Mouse (Mus musculus): Measurements from ENCODE around the gene Lrrc74b. TPM values are rescaled to one million over a fixed set of nuclear protein-coding genes. Genes with fewer than 3 reads are reported as not detected.
A peak's percentile ranks its signal among the peaks of the same experiment; 100 is the strongest.

Lrrc74b gene
- not detected in 2 replicates for polyA plus RNA-seq (2011; ENCODE audit: insufficient read depth, insufficient read length, low replicate concordance, missing spikeins)

- no peaks in the 10 kb centered on the region; the same call in 1 of the 2 replicates for H3K4me1 ChIP-seq (ENCODE audit: control insufficient read depth, insufficient read depth, low read length)
- 8% methylated on average over 22 of the region's 22 CpGs for WGBS
- TF ChIP-seq POLR2A (IDR thresholded peaks at IDR 0.05; ENCODE audit: borderline replicate concordance, control insufficient read depth, low read depth, low read length) (no peak), CTCF (IDR thresholded peaks at IDR 0.05; ENCODE audit: control insufficient read depth, insufficient read depth, low read length) (no peak)
- H3K4me3 ChIP-seq (replicated peaks; ENCODE audit: control insufficient read depth, low read depth, low read length) = no peak within 1 kb of the TSS
- no peak within 1 kb of the TSS for H3K27ac ChIP-seq (ENCODE audit: control insufficient read depth, insufficient read depth, low read depth, low read length, poor library complexity)
Measured at GRCm38 (mm10) chr16:17561128-17561750, at the start of gene Lrrc74b. Gene Lrrc74b, minus strand, starts transcription at chr16:17561247.

GRCm38 (mm10) chr16:17605684-17606083 is 44.6 kb upstream of the Lrrc74b start:
- H3K4me3 ChIP-seq (replicated peaks; ENCODE audit: control insufficient read depth, low read depth, low read length) = no peak overlapping the region
- no peak for TF ChIP-seq POLR2A (IDR thresholded peaks at IDR 0.05; ENCODE audit: borderline replicate concordance, control insufficient read depth, low read depth, low read length)
- no peak for TF ChIP-seq CTCF (IDR thresholded peaks at IDR 0.05; ENCODE audit: control insufficient read depth, insufficient read depth, low read length)
- no peaks in the 10 kb centered on the region for H3K4me1 ChIP-seq (ENCODE audit: control insufficient read depth, insufficient read depth, low read length)
- H3K27ac ChIP-seq (ENCODE audit: control insufficient read depth, insufficient read depth, low read depth, low read length, poor library complexity) = no peak overlapping the region
- WGBS = 76% methylated on average over 5 of the region's 5 CpGs

GRCm38 (mm10) chr16:17604941-17605340 is 43.9 kb upstream of the Lrrc74b start:
- no peak overlapping the region for H3K27ac ChIP-seq (ENCODE audit: control insufficient read depth, insufficient read depth, low read depth, low read length, poor library complexity)
- H3K4me3 ChIP-seq (replicated peaks; ENCODE audit: control insufficient read depth, low read depth, low read length) = no peak overlapping the region
- H3K4me1 ChIP-seq (ENCODE audit: control insufficient read depth, insufficient read depth, low read length) = no peaks in the 10 kb centered on the region
- TF ChIP-seq POLR2A (IDR thresholded peaks at IDR 0.05; ENCODE audit: borderline replicate concordance, control insufficient read depth, low read depth, low read length) = no peak
- TF ChIP-seq CTCF (IDR thresholded peaks at IDR 0.05; ENCODE audit: control insufficient read depth, insufficient read depth, low read length) = no peak
- 67% methylated on average over 4 of the region's 4 CpGs for WGBS

- no peak overlapping the region for H3K27ac ChIP-seq (ENCODE audit: control insufficient read depth, insufficient read depth, low read depth, low read length, poor library complexity)
- TF ChIP-seq POLR2A (IDR thresholded peaks at IDR 0.05; ENCODE audit: borderline replicate concordance, control insufficient read depth, low read depth, low read length) (no peak), CTCF (IDR thresholded peaks at IDR 0.05; ENCODE audit: control insufficient read depth, insufficient read depth, low read length) (no peak)
- no peaks in the 10 kb centered on the region for H3K4me1 ChIP-seq (ENCODE audit: control insufficient read depth, insufficient read depth, low read length)
- no peak overlapping the region for H3K4me3 ChIP-seq (replicated peaks; ENCODE audit: control insufficient read depth, low read depth, low read length)
- WGBS = 49% methylated on average over 3 of the region's 3 CpGs
Measured at GRCm38 (mm10) chr16:17600944-17601562, 40.0 kb upstream of the Lrrc74b start.

- WGBS = 60% methylated on average over 2 of the region's 2 CpGs
- H3K27ac ChIP-seq (ENCODE audit: control insufficient read depth, insufficient read depth, low read depth, low read length, poor library complexity) = no peak overlapping the region
- H3K4me3 ChIP-seq (replicated peaks; ENCODE audit: control insufficient read depth, low read depth, low read length) = no peak overlapping the region
Measured at GRCm38 (mm10) chr16:17590731-17591130, 29.7 kb upstream of the Lrrc74b start.

GRCm38 (mm10) chr16:17584555-17584954 is 23.5 kb upstream of the Lrrc74b start:
- TF ChIP-seq CTCF (IDR thresholded peaks at IDR 0.05; ENCODE audit: control insufficient read depth, insufficient read depth, low read length) = no peak
- no peak for TF ChIP-seq POLR2A (IDR thresholded peaks at IDR 0.05; ENCODE audit: borderline replicate concordance, control insufficient read depth, low read depth, low read length)

More at GRCm38 (mm10) chr16:17590731-17591130, 29.7 kb upstream of the Lrrc74b start:
- TF ChIP-seq POLR2A (IDR thresholded peaks at IDR 0.05; ENCODE audit: borderline replicate concordance, control insufficient read depth, low read depth, low read length) (no peak), CTCF (IDR thresholded peaks at IDR 0.05; ENCODE audit: control insufficient read depth, insufficient read depth, low read length) (no peak)
- no peaks in the 10 kb centered on the region for H3K4me1 ChIP-seq (ENCODE audit: control insufficient read depth, insufficient read depth, low read length)

GRCm38 (mm10) chr16:17583064-17583463 is 22.0 kb upstream of the Lrrc74b start, which contains the start of gene Slc7a4:
Gene Slc7a4, minus strand, starts transcription at chr16:17583214.
- H3K4me3 ChIP-seq (replicated peaks; ENCODE audit: control insufficient read depth, low read depth, low read length) = no peak within 1 kb of the TSS
- TF ChIP-seq CTCF (IDR thresholded peaks at IDR 0.05; ENCODE audit: control insufficient read depth, insufficient read depth, low read length) (peak; percentile 65), POLR2A (IDR thresholded peaks at IDR 0.05; ENCODE audit: borderline replicate concordance, control insufficient read depth, low read depth, low read length) (no peak)
- H3K4me1 ChIP-seq (ENCODE audit: control insufficient read depth, insufficient read depth, low read length) = no peaks in the 10 kb centered on the region
- H3K27ac ChIP-seq (ENCODE audit: control insufficient read depth, insufficient read depth, low read depth, low read length, poor library complexity) = no peak within 1 kb of the TSS
- 50% methylated on average over 8 of the region's 8 CpGs for WGBS

More at GRCm38 (mm10) chr16:17584555-17584954, 23.5 kb upstream of the Lrrc74b start:
- no peak overlapping the region for H3K27ac ChIP-seq (ENCODE audit: control insufficient read depth, insufficient read depth, low read depth, low read length, poor library complexity)
- H3K4me1 ChIP-seq (ENCODE audit: control insufficient read depth, insufficient read depth, low read length) = no peaks in the 10 kb centered on the region
- H3K4me3 ChIP-seq (replicated peaks; ENCODE audit: control insufficient read depth, low read depth, low read length) = no peak overlapping the region
- WGBS = 85% methylated on average over 7 of the region's 7 CpGs

GRCm38 (mm10) chr16:17576825-17577215 is 15.8 kb upstream of the Lrrc74b start:
- H3K4me3 ChIP-seq (replicated peaks; ENCODE audit: control insufficient read depth, low read depth, low read length) = no peak overlapping the region
- WGBS = 34% methylated on average over 8 of the region's 8 CpGs
- H3K4me1 ChIP-seq (ENCODE audit: control insufficient read depth, insufficient read depth, low read length) = no peaks in the 10 kb centered on the region; the same call in 1 of the 2 replicates
- H3K27ac ChIP-seq (ENCODE audit: control insufficient read depth, insufficient read depth, low read depth, low read length, poor library complexity) = no peak overlapping the region
- no peak for TF ChIP-seq CTCF (IDR thresholded peaks at IDR 0.05; ENCODE audit: control insufficient read depth, insufficient read depth, low read length)
- TF ChIP-seq POLR2A (IDR thresholded peaks at IDR 0.05; ENCODE audit: borderline replicate concordance, control insufficient read depth, low read depth, low read length) = no peak
